Mouse (Mus musculus) embryonic facial prominence, embryonic 12.5 days (tissue): Measurements from ENCODE around the gene Chst15. TPM values are rescaled to one million over a fixed set of nuclear protein-coding genes. Genes with fewer than 3 reads are reported as not detected.

Experiments used
- ATAC-seq: fragments of 200-750 bp; cut with Nextera tagmentation; 2 replicates; pipeline ENCODE4 v1.8.0; 2017; ENCODE audit not compliant: insufficient number of reproducible peaks, insufficient read depth, low FRiP score, low TSS enrichment
- H3K27ac ChIP-seq: fragments of 300-500 bp; sonication (generic); 2 replicates; pipeline ENCODE4 v1.5.1; 2016; ENCODE audit warnings: mild to moderate bottlenecking
- H3K27me3 ChIP-seq: fragments of 300-500 bp; sonication (generic); 2 replicates; pipeline ENCODE4 v1.6.1; 2016; ENCODE audit warnings: mild to moderate bottlenecking, moderate library complexity
- H3K36me3 ChIP-seq: fragments of 300-500 bp; sonication (generic); 2 replicates; pipeline ENCODE4 v1.6.1; 2016; ENCODE audit warnings: mild to moderate bottlenecking
- H3K4me1 ChIP-seq: fragments of 300-500 bp; sonication (generic); 2 replicates; pipeline ENCODE4 v1.6.1; 2016
- H3K4me2 ChIP-seq: fragments of 300-500 bp; sonication (generic); replicated peaks from 2 replicates; pipeline ENCODE4 v1.6.1; 2016; ENCODE audit warnings: mild to moderate bottlenecking, moderate library complexity
- H3K4me3 ChIP-seq: fragments of 300-500 bp; sonication (generic); 2 replicates; pipeline ENCODE4 v1.5.1; 2016; ENCODE audit warnings: mild to moderate bottlenecking
- H3K9ac ChIP-seq: fragments of 300-500 bp; sonication (generic); 2 replicates; pipeline ENCODE4 v1.6.1; 2016; ENCODE audit warnings: mild to moderate bottlenecking, moderate library complexity
- H3K9me3 ChIP-seq: fragments of 300-500 bp; sonication (generic); 2 replicates; pipeline ENCODE4 v1.6.1; 2016; ENCODE audit warnings: mild to moderate bottlenecking, moderate library complexity
- WGBS: fragments of 180-500 bp; shearing (Covaris S2); methylation state at CpG from one replicate; pipeline ENCODE4 v1.1.7; 2016; 5-methylcytosine and 5-hydroxymethylcytosine counted together
- polyA plus RNA-seq: library from polyadenylated mRNA; unstranded; fragments of >200 nt; fragmentation: Nextera tagmentation; extraction: Ambion mirVana; gene quantifications from 2 replicates; pipeline ENCODE4 v1.2.1, GENCODE M21; 2016

Gene Chst15
- polyA plus RNA-seq, 1 experiment from 2014 or later, result 24.6 TPM

- 65% methylated on average over 2 of the region's 2 CpGs for WGBS
- H3K4me1 ChIP-seq, result 0 out of 2 replicates have a peak, but pooled peaks cover 5% of the 10 kb centered on the region
- H3K9me3 ChIP-seq, result no peaks in the 10 kb centered on the region
- H3K36me3 ChIP-seq, result peaks cover 6% of the 10 kb centered on the region; the same call in 1 of the 2 replicates
- H3K9ac ChIP-seq, result no peak overlapping the region
- no peaks in the 10 kb centered on the region for H3K27me3 ChIP-seq
- no peak for ATAC-seq
- H3K27ac ChIP-seq, result no peak overlapping the region
- no peak overlapping the region for H3K4me2 ChIP-seq
- H3K4me3 ChIP-seq, result no peak overlapping the region
These were observed 43.1 kb downstream of the Chst15 start for GRCm38 (mm10) chr7:132273741-132274513.

- no peak overlapping the region for H3K27ac ChIP-seq
- H3K4me2 ChIP-seq, result no peak overlapping the region
- no peaks in the 10 kb centered on the region for H3K27me3 ChIP-seq
- H3K9ac ChIP-seq, result no peak overlapping the region
- H3K4me3 ChIP-seq, result no peak overlapping the region
- ATAC-seq, result no peak
- no peaks in the 10 kb centered on the region for H3K9me3 ChIP-seq
- H3K4me1 ChIP-seq, result 0 out of 2 replicates have a peak, but pooled peaks cover 5% of the 10 kb centered on the region
- WGBS, result 90% methylated on average over 5 of the region's 5 CpGs
- H3K36me3 ChIP-seq, result peaks cover 14% of the 10 kb centered on the region; the same call in 1 of the 2 replicates
These were observed 44.0 kb downstream of the Chst15 start for GRCm38 (mm10) chr7:132272984-132273383.

- no peak overlapping the region for H3K27ac ChIP-seq
- 0 out of 2 replicates have a peak, but pooled peaks cover under 1% of the 10 kb centered on the region for H3K4me1 ChIP-seq
- no peak for ATAC-seq
- H3K4me3 ChIP-seq, result no peak overlapping the region
- H3K9ac ChIP-seq, result no peak overlapping the region
- H3K4me2 ChIP-seq, result no peak overlapping the region
- H3K36me3 ChIP-seq, result peaks cover 26% of the 10 kb centered on the region
- no peaks in the 10 kb centered on the region for H3K9me3 ChIP-seq
- H3K27me3 ChIP-seq, result no peaks in the 10 kb centered on the region
- WGBS, result 86% methylated on average over 8 of the region's 8 CpGs
These were observed 46.7 kb downstream of the Chst15 start for GRCm38 (mm10) chr7:132270364-132270763.

- Histone ChIP-seq H3K36me3 (peaks cover 26% of the 10 kb centered on the region), H3K9me3 (no peaks in the 10 kb centered on the region), H3K9ac (no peak overlapping the region), H3K4me2 (no peak overlapping the region), H3K27me3 (no peaks in the 10 kb centered on the region), H3K4me3 (no peak overlapping the region), H3K27ac (no peak overlapping the region), H3K4me1 (no peaks in the 10 kb centered on the region)
- ATAC-seq, result no peak
- 85% methylated on average over 3 of the region's 3 CpGs for WGBS
These were observed 47.4 kb downstream of the Chst15 start for GRCm38 (mm10) chr7:132269661-132270060.

GRCm38 (mm10) chr7:132267721-132268498 is 49.1 kb downstream of the Chst15 start:
- H3K27me3 ChIP-seq, result no peaks in the 10 kb centered on the region
- peaks cover 26% of the 10 kb centered on the region for H3K36me3 ChIP-seq
- H3K27ac ChIP-seq, result no peak overlapping the region
- WGBS, result 89% methylated on average over 4 of the region's 4 CpGs
- no peak overlapping the region for H3K9ac ChIP-seq
- no peaks in the 10 kb centered on the region for H3K9me3 ChIP-seq
- H3K4me2 ChIP-seq, result no peak overlapping the region
- H3K4me1 ChIP-seq, result no peaks in the 10 kb centered on the region
- no peak overlapping the region for H3K4me3 ChIP-seq
- ATAC-seq, result no peak

GRCm38 (mm10) chr7:132264763-132265162 is 52.3 kb downstream of the Chst15 start:
- ATAC-seq, result no peak
- Histone ChIP-seq H3K4me3 (no peak overlapping the region), H3K4me1 (0 out of 2 replicates have a peak, but pooled peaks cover 4% of the 10 kb centered on the region), H3K27ac (no peak overlapping the region), H3K36me3 (peaks cover 22% of the 10 kb centered on the region), H3K9ac (no peak overlapping the region), H3K27me3 (no peaks in the 10 kb centered on the region), H3K4me2 (no peak overlapping the region), H3K9me3 (no peaks in the 10 kb centered on the region)
- 59% methylated on average over 3 of the region's 3 CpGs for WGBS

GRCm38 (mm10) chr7:132263186-132263585 is 53.8 kb downstream of the Chst15 start:
- no peak overlapping the region for H3K9ac ChIP-seq
- H3K36me3 ChIP-seq, result peaks cover 13% of the 10 kb centered on the region
- H3K4me1 ChIP-seq, result 0 out of 2 replicates have a peak, but pooled peaks cover 4% of the 10 kb centered on the region
- no peak overlapping the region for H3K4me2 ChIP-seq
- H3K9me3 ChIP-seq, result no peaks in the 10 kb centered on the region
- ATAC-seq, result no peak
- H3K27me3 ChIP-seq, result no peaks in the 10 kb centered on the region
- no peak overlapping the region; the same call in 1 of the 2 replicates for H3K27ac ChIP-seq
- no peak overlapping the region for H3K4me3 ChIP-seq
- WGBS, result 42% methylated on average over 6 of the region's 6 CpGs

- Histone ChIP-seq H3K27me3 (no peaks in the 10 kb centered on the region), H3K4me3 (no peak overlapping the region), H3K4me1 (0 out of 2 replicates have a peak, but pooled peaks cover 4% of the 10 kb centered on the region), H3K9me3 (no peaks in the 10 kb centered on the region), H3K27ac (no peak overlapping the region; the same call in 1 of the 2 replicates), H3K9ac (no peak overlapping the region), H3K4me2 (no peak overlapping the region), H3K36me3 (peaks cover 12% of the 10 kb centered on the region)
- WGBS, result 36% methylated on average over 6 of the region's 6 CpGs
- ATAC-seq, result no peak; the same call in 1 of the 2 replicates
These were observed 54.3 kb downstream of the Chst15 start for GRCm38 (mm10) chr7:132262696-132263095.

GRCm38 (mm10) chr7:132261885-132262284 is 55.1 kb downstream of the Chst15 start:
- H3K4me3 ChIP-seq, result no peak overlapping the region
- 56% methylated on average over 3 of the region's 3 CpGs for WGBS
- H3K9ac ChIP-seq, result no peak overlapping the region
- ATAC-seq, result no peak
- H3K4me2 ChIP-seq, result no peak overlapping the region
- no peak overlapping the region for H3K27ac ChIP-seq
- no peaks in the 10 kb centered on the region for H3K9me3 ChIP-seq
- peaks cover 10% of the 10 kb centered on the region for H3K36me3 ChIP-seq
- H3K27me3 ChIP-seq, result no peaks in the 10 kb centered on the region
- H3K4me1 ChIP-seq, result 0 out of 2 replicates have a peak, but pooled peaks cover 4% of the 10 kb centered on the region

- Histone ChIP-seq H3K27me3 (no peaks in the 10 kb centered on the region), H3K9me3 (no peaks in the 10 kb centered on the region), H3K4me2 (no peak overlapping the region), H3K4me3 (no peak overlapping the region), H3K27ac (no peak overlapping the region), H3K4me1 (0 out of 2 replicates have a peak, but pooled peaks cover 4% of the 10 kb centered on the region), H3K36me3 (no peaks in the 10 kb centered on the region; the same call in 1 of the 2 replicates), H3K9ac (no peak overlapping the region)
- WGBS, result 65% methylated on average over 5 of the region's 5 CpGs
- no peak for ATAC-seq
These were observed 56.4 kb downstream of the Chst15 start for GRCm38 (mm10) chr7:132260632-132261031.

GRCm38 (mm10) chr7:132258817-132259216 is 58.2 kb downstream of the Chst15 start:
- H3K9me3 ChIP-seq, result no peaks in the 10 kb centered on the region
- H3K36me3 ChIP-seq, result no peaks in the 10 kb centered on the region
- no peak overlapping the region for H3K4me3 ChIP-seq
- H3K27ac ChIP-seq, result no peak overlapping the region
- H3K4me2 ChIP-seq, result no peak overlapping the region
- no peak overlapping the region for H3K9ac ChIP-seq
- WGBS, result 49% methylated on average over 7 of the region's 7 CpGs
- no peaks in the 10 kb centered on the region for H3K27me3 ChIP-seq
- 0 out of 2 replicates have a peak, but pooled peaks cover 4% of the 10 kb centered on the region for H3K4me1 ChIP-seq
- ATAC-seq, result no peak
